Mouse (Mus musculus) thymus, postnatal 36 days (tissue): Measurements from ENCODE around the gene Usp2.

Experiments used
- DNase-seq, 2 experiments: peaks; one replicate each; pipeline ENCODE4 v3.0.0; 2022; ENCODE audit warnings: mixed read lengths in 2 of 2

The Usp2 gene

DNA sequence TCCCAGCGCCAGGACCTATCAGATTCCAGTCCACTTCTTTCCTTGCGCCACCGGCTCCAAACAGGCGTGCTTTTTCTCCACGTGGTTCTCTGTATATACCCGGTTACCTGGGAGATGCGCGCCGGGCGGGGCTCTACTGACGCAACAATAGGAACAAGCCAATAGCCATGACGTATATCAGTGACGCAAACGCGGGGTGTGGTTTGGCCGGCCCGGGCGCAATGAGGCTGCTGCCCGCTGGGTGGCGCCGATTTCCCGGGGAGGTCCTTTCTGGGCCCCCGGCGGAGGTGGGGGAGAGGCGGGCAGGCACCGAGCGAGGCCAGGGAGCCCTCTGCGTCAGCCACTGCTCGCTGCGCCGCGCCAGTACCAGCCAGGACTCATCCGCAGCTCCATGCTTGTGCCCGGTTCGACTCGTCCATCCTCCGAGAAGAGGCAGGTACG lies at the start of gene Usp2:
Gene Usp2 (plus strand): TSS at position 237 of the 441 bp plus-strand sequence.
- DNase-seq, result peak; percentile 99 to 100

DNA sequence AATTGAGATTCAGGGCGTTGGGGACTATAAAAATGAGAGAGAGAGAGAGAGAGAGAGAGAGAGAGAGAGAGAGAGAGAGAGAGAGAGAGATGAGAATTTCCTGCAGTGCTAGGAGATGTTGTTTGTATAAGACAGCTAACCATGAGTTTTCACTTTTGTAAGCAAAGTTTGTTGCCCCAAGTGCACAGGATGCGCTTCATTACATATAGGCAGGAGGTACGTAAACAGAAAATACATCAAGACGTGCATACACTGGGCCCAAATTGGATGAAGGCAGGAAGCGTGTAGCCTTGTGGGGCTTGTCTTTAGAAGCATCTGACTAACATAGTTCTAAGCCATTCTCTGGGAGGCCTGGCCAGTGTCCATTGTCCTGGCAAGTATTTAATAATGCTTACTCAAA lies 49.0 kb upstream of the Usp2 start:
- no peak for DNase-seq

GRCm38 (mm10) chr9:44020001-44020400 lies 46.8 kb upstream of the Usp2 start:
- DNase-seq, result peak; percentile 62 to 71

GRCm38 (mm10) chr9:44022100-44022847 lies 44.5 kb upstream of the Usp2 start:
- peak; percentile 73 to 86 for DNase-seq

GRCm38 (mm10) chr9:44024096-44024495 lies 42.7 kb upstream of the Usp2 start:
- no peak for DNase-seq

DNA sequence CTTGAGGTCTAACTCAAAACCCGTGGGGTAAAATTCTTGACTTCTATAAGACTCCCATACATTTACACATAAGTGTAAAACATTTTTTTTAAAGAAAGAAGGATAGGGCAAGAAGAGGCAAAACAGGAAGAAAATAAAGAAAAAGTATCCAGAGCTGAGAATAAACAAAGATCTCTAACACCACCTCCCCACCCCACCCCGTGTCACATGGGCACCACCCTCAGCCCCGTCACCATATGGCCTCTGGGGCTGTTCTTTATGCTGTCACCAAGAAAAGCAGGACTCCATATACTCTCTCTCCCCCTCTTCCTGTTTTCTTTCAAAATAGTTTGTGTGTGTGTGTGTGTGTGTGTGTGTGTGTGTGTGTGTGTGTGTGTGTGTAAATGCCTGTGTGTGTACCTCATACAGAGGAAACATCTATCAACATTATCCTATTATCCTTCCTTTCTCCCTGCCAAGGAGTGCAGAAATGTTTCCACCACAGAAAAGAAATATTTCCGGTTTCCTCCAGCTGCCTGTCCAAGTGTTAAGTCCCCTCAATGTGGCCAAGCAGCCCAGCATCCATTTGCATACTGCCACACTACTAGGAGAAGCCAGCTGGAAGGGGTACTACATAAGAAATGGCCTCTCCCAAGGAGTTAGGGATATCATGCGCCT lies 37.1 kb upstream of the Usp2 start:
- DNase-seq, result peak; percentile 66 to 77

GRCm38 (mm10) chr9:44030646-44031045 lies 36.2 kb upstream of the Usp2 start:
- DNase-seq, result peak in 1 of 2 experiments; percentile 51

DNA sequence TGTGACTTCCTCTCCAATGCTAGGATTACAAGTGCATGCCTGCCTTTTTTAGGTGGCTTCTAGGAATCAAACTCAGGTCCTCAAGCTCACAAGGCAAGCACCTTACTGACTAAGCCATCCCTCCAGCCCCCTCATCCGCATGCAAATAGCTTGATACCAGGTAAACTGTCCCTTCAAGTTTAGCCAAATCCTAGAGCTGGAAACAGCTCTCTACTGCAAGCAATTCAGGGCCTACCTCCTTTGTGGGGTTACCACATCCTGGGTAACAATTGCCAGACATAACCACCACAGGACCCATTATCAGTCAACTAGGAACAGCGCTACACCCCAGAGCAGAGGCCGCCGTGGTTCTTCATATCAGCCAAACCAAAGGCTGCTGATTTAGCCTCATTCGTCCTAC lies 35.7 kb upstream of the Usp2 start:
- DNase-seq, result peak; percentile 68 to 69

DNA sequence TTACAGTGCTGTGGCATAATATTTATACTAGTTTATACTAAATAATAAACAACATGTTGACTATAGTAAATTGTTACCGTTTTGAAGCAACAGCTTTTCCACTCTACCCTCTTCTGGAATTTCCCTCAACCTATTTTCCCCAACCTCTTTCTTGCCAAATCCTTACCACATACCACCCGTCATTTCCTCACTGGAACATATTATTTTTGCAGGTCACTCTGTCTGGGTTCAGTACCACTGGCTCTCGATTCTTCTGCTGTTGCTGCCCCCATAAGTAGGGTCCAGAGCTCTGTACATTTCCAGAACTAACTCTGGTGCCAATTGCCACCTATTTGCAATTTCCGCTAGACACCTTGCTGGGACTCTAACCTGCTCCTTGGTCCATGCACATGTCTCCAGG lies 34.9 kb upstream of the Usp2 start:
- DNase-seq, result peak in 1 of 2 experiments; percentile 16

GRCm38 (mm10) chr9:44033317-44033716 lies 33.5 kb upstream of the Usp2 start:
- DNase-seq, result peak in 1 of 2 experiments; percentile 25

GRCm38 (mm10) chr9:44033957-44034727 lies 32.7 kb upstream of the Usp2 start:
- peak; percentile 58 to 69 for DNase-seq

- DNase-seq, result no peak
These were observed 29.7 kb upstream of the Usp2 start for GRCm38 (mm10) chr9:44037106-44037505.

GRCm38 (mm10) chr9:44041511-44042395 lies 25.1 kb upstream of the Usp2 start:
- DNase-seq, result no peak

- no peak for DNase-seq
These were observed 24.5 kb upstream of the Usp2 start for GRCm38 (mm10) chr9:44042396-44042680.

GRCm38 (mm10) chr9:44042836-44043707 lies 23.7 kb upstream of the Usp2 start, which contains the start of gene Thy1:
TSS of gene Thy1 (plus strand) at chr9:44043384.
- DNase-seq, result peak; percentile 85 to 91

GRCm38 (mm10) chr9:44043708-44044425 lies 23.0 kb upstream of the Usp2 start:
- DNase-seq, result peak; percentile 65 to 75

- DNase-seq, result peak; percentile 78 to 84
These were observed 22.2 kb upstream of the Usp2 start for GRCm38 (mm10) chr9:44044426-44045157.

DNA sequence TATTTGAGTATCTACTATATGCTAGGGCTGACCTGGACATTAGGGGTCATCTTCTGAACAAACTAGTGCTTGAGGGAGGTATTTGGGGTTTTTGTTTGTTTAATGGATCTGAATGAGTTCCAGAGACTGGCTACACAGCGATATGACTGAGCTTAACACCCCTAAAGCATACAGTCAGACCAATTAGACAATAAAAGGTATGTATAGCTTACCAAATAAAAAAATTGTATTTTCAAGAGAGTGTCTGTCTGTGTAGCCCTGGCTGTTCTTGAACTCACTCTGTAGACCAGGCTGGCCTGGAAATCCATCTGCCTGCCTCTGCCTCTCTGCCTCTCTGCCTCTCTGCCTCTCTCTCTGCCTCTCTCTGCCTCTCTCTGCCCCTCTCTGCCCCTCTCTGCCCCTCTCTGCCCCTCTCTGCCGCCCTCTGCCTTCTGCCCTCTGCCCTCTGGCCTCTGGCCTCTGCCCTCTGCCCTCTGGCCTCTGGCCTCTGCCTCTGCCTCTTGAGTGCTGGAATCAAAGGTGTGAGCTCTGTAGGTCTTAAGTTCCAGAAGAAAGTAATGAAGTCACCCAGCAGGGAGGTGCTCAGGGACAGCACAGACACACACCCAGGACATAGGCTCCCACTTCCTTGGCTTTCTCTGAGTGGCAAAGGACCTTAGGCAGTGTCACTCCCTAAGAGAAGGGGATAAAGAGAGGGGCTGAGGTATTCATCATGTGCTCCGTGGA lies 21.5 kb upstream of the Usp2 start:
- DNase-seq, result peak in 1 of 2 experiments; percentile 40

DNA sequence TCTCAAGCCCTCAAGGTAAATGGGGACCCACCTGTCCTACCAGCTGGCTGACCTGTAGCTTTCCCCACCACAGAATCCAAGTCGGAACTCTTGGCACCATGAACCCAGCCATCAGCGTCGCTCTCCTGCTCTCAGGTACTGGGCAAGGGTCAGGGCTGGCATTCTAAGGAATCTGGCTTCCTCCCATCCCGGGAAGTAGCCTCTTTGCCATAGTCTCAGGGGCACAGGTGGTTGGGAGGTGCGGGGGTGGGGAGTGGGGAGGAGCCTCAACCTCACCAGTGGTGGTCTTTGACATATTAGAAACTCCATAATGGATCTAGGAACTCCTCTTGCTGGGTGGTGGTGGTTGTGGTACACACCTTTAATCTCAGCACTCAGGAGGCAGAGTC lies 20.9 kb upstream of the Usp2 start:
- DNase-seq, result peak; percentile 41 to 51
